Mouse (Mus musculus): ENCODE data around the gene Acyp1. TPM values are rescaled to one million over a fixed set of nuclear protein-coding genes. Genes with fewer than 3 reads are reported as not detected.

The Acyp1 gene
- polyA plus RNA-seq (2012): 39.7 and 46.6 TPM in 2 replicates

DNA sequence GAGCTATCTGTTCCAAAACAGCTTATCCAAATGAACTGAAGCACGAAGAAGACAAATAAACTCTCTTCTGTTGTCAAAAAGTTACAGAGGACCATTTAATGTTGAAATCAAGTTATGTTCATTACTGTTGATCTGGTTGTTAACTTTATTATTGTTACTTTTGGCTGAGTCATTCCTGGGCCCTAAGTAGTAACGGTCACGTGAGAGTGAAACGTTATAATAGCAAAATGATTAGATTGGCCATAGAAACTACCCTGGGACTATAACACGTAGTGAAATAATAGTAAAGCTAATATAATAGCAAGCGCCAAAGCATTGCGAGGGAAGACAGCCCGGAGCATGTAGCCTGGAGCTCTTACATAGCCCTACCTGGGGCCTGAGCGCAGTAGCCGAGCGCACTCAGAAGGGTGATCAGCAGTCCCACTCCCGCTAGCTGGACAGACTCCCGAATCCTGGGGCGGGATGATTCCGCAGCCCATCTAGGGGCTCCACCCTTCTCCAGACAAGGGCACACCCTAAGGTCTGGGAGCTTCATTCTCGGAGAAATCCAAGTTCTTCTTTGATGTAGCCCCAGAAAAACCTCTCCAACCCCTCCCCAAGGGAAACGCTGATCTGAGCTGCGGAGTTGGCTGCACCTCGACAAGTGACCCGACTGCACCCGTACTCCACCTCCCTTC, at the start of gene Acyp1:
TSS of gene Acyp1 (minus strand) at position 630 of the 677 bp plus-strand sequence.

DNA sequence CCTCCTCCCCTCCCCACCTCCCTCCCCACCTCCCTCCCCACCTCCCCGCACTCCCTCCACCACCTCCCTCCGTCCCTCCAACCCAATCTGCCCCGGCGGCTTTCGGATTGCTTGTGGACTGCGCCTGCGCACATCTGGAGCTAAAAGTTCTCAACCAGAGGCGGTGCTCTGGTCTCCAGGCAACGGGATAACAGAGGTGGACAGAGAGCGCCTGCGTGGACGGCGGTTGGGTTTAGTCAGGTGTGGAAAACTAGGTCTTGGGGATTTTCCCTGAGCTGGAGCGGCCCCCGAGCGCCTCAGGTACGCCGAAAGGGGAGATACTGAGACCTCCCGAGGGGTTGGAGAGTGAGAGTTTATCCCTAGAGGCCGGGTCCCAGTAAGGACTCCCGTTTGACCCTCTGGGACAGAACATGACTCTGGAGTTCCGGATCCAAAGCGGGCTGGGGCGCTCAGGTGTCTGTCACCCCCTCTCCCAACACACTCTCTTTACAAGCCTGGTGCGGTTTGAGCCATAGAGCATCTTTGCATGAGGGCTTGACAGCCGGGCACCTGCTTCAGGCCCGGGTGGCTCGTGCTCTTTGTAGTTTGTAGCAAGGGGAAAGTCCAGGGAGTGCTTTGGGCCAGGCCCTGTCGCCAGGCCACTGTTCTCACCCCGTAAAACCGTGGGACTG, 383 bp upstream of the Acyp1 start, which contains the start of gene Zc2hc1c:
TSS of gene Zc2hc1c (plus strand) at position 106 of the 671 bp plus-strand sequence.

DNA sequence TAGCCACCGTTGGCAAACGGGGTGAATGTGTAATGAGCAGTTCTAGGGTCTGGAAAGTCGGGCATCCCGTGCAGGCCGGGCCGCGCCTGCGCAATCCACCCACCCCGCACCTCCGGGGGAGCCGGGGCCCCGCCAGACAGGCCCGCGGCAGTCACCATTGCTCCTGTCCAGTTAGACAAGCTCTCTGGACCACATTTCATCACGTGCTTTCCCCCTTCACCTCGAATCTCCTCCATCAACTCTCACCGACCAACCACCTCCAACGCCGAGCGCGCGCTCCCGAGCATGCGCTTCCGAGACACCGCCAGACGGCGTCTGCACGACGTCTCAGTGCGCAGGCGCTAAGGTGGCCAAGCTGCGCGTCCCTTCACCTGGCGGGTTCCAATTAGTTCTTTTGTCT, 17.9 kb downstream of the Acyp1 start, which contains the start of gene Mlh3:
TSS of gene Mlh3 (minus strand) at position 281 of the 400 bp plus-strand sequence.

Other genes starting within 250 kb of the Acyp1 start
- 1.6 and 1.9 TPM in 2 replicates for gene Prox2, start 177.7 kb downstream of the Acyp1 start, polyA plus RNA-seq (2012)
- gene Dlst, start 177.6 kb downstream of the Acyp1 start, polyA plus RNA-seq (2012): 494 and 513 TPM in 2 replicates
- 0.27 and 0.35 TPM in 2 replicates for gene Rps6kl1, start 137.2 kb downstream of the Acyp1 start, polyA plus RNA-seq (2012)
- gene Pgf, start 110.6 kb downstream of the Acyp1 start, polyA plus RNA-seq (2012): 0.32 and 0.35 TPM in 2 replicates
- gene Eif2b2, start 69.0 kb downstream of the Acyp1 start, polyA plus RNA-seq (2012): 234 and 376 TPM in 2 replicates
- 0.48 and 0.49 TPM in 2 replicates for gene Mlh3, start 17.8 kb downstream of the Acyp1 start, polyA plus RNA-seq (2012)
- 0.02 and 0.04 TPM in 2 replicates for gene Zc2hc1c, start 153 bp upstream of the Acyp1 start, polyA plus RNA-seq (2012)
- gene Nek9, start 50.9 kb upstream of the Acyp1 start, polyA plus RNA-seq (2012): 9.7 and 12.2 TPM in 2 replicates
- 299 and 389 TPM in 2 replicates for gene Tmed10, start 86.4 kb upstream of the Acyp1 start, polyA plus RNA-seq (2012)
- 731 and 1,708 TPM in 2 replicates for gene Fos, start 185.5 kb upstream of the Acyp1 start, polyA plus RNA-seq (2012)

Data from megakaryocyte-erythroid progenitor cell, adult 5 weeks (primary cell).